Mouse (Mus musculus) bone marrow, adult 2 months (tissue): Measurements from ENCODE around the gene Dlg1.

ENCODE experiments used
- CTCF ChIP-seq: fragments of 200-500 bp; IDR thresholded peaks from 2 replicates; pipeline ENCODE4 v1.5.1; 2011; ENCODE audit warnings: low read length, control low read depth; ENCODE audit not compliant: control insufficient read depth, insufficient read depth
- POLR2A ChIP-seq: fragments of 200-500 bp; IDR thresholded peaks from 2 replicates; pipeline ENCODE4 v1.6.1; 2011; ENCODE audit warnings: low read depth, mild to moderate bottlenecking, control low read depth, low read length, borderline replicate concordance; ENCODE audit not compliant: control insufficient read depth

DNA sequence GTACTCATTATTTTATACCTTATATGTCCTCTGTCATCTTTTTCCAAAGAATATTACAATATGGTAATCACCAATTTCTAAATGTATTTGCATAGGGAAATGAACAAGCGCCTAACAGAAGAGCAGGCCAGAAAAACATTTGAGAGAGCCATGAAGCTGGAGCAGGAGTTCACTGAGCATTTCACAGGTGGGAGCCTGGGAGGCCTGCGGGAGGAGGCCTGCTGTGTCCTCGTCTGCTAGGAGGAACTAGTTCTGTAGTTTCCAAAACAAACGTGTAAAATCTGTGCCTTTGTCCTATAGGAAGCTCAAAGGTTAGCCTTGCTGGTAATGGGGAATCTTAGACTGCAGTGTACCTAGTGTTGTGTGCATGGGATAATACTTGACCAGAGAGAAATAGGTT, 204.5 kb downstream of the Dlg1 start:
- TF ChIP-seq POLR2A, result no peak
- TF ChIP-seq CTCF, result no peak
